Mouse (Mus musculus): Measurements from ENCODE around the gene Ankrd24.

Ankrd24 gene

DNA sequence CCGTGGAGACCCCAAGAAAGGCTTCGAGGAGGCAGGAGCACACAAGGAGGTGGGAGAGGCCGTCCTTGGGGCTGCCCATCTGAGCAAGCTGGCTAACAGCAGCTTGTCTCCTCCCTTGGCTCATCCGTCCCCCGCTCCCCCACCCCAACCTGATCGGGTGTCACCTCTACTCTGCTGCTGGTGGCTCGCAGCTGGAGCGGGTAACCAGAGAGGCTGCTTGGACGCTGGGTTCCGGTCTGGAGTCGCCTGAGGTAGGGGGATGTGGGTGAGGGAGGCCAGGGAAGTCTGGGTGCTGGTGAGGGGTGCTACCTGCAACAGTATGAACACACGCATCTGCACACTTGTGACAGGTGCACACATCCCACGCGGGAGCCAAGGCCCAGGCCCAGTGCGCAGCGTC lies at the start of gene Ankrd24:
TSS of gene Ankrd24 (plus strand) at position 151 of the 400 bp plus-strand sequence.
- in situ Hi-C loops (cut with MboI, MseI): loop anchor here (25.0 kb wide), 1 partner anchor 1909 kb away; the partner anchor contains the start of genes Aldh1l2 and Washc4

DNA sequence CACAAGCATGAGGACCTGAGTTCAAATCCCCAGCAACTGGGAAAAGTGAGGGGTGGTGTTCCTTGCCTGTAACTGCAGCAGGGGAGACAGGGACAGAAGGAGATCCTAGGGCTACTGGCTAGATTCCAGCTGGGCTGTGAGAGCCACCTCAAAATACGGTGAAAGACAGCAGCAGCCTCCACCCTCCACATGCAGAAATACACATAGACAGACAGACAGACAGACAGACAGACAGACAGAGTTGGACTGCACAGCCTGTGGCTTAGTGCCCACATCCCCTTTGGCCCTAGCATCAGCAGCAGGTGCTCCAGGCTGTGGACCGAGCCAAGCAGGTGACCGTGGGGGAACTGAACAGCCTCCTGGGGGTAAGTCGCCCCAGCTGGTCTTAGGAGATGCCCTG lies 48.4 kb upstream of the Ankrd24 start:
- in situ Hi-C loops (cut with MboI, MseI): no loop called here

DNA sequence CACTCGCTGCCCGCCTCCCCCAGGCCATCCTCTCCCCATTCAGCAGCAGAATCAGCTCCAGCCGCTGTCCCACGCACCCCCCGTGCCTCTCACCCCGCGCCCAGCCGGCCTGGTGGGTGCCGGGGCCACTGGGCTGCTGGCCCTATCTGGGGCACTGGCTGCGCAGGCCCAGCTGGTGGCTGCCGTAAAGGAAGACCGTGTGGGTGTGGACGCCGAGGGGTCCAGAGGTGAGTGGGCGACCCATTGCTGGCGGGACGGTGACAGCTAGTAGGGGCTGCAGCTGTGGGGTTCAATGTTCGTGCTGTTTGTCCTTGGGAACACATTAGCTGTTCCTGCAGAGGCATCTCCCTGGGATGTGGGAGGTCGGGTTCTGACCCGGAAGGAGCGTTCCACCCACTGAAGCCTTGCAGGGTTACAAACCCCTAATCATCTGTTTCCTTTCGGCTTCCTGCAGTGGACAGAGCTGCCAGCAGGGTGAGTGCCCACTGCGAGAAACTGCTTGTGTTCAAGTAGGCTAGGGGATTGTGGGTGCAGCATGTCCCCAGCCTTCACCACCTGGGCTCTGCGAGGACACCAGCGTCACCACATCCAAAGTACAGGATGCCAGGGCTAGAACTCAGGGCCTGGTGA lies 47.8 kb upstream of the Ankrd24 start:
- in situ Hi-C loops (cut with MboI, MseI): no loop called here

DNA sequence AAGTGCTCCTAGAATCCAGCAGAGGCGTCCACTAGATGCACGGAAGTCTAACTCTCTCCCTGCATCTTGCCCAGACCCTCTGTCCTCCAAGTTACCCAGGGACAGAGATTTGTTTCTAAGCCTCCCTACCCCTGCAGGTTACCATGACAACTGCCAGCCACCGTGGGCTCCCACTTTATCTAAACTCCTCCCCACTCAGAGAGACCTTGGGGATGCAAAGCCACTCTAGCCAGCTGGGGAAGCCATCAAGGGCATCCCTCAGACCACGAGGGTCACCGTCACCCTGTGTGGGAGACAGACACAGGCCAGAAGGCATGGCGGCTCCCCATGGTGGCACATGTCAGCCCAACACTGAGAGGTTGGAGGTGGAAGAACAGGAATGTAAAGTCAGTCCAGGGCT lies 45.0 kb upstream of the Ankrd24 start:
- in situ Hi-C loops (cut with MboI, MseI): no loop called here

DNA sequence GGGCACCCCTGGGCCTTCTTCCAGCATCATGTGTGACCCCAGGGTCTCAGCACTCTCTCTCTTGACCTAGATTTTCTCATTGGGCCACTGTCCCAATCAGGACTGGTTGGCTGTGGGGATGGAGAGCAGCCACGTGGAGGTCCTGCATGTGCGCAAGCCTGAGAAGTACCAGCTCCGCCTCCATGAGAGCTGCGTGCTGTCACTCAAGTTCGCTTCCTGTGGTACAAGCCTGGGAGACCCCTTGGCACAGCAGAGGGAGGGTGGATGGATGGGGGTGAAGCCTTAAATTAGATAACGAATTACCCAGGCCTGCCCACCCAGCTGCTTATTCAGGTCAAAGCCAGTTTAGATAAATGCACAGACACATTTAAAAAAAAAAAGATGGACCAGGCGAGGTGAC lies 39.6 kb upstream of the Ankrd24 start:
- in situ Hi-C loops (cut with MboI, MseI): no loop called here

DNA sequence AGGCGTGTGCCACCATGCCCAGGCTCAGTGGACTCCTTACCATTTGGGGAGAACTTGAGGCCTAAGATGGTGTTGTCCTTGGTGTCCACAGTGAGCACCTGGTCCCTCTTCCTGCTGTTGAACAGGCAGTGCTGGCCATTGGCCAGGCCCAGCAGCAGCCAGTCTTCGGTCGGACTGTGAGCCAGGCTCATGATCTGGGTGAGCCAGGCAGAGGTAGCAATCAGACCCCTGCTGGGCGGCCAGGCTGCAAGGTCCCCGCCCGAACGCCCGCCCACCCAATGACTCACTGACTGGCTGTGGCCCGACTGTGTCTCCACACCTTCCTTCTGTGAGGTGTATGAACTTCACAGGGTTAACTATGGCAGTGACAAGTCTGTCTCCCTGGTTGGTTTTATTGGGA lies 36.5 kb upstream of the Ankrd24 start:
- in situ Hi-C loops (cut with MboI, MseI): no loop called here

DNA sequence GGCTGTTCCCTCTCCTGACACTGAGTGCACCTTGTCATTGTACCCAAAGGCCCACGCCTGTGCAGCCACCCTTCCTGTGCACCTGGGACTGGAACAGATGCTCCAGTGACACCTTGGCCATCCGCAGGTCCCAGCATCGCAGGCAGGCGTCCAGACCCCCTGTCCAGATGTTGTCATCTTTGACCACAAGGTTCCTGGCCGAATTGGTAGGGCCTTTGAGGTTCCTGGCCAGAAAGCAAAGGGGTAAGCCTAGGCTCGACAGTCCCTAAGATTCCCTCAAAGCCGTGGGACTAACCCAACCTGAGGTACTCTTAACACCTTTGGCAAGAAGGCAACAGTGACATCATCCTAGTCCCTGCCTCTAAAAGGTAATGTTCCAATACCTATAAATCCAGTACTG lies 35.7 kb upstream of the Ankrd24 start:
- in situ Hi-C loops (cut with MboI, MseI): no loop called here

DNA sequence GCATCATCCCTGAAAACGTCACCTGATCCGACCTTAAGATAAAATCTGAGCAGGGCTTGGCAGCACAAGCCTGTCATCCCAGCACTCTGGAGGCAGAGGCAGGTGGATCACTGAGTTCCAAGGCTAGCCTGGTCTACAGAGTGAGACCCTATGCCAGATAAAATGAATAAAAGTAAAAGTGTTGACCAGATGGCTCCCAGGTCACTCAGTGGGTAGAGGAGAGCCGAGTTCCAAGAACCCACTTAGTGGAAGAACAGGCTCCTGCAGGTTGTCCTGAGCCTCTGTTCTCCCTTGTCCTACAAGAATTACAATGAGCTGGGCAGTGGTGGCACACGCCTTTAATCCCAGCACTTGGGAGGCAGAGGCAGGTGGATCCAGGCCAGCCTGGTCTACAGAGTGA lies 35.1 kb upstream of the Ankrd24 start:
- in situ Hi-C loops (cut with MboI, MseI): no loop called here

DNA sequence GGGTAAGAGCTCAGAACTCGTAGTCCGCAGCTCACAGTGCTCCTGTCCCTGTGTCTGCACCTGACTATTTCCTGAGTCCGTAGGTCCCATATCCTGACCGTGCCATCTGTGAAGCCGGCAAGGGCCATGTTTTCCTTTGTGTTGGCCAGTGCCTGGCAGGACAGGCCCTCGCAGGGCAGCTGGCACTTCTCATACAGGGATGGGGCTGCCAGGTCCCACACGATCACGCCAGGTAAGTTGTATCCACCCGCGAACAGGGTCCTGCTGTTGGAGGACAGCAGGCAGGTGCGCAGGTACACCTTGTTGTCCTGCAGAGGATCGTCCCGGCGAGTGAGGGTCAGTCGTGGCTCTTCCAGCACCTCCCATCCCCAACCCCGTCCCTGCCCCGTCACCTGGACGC lies 34.4 kb upstream of the Ankrd24 start:
- in situ Hi-C loops (cut with MboI, MseI): no loop called here

DNA sequence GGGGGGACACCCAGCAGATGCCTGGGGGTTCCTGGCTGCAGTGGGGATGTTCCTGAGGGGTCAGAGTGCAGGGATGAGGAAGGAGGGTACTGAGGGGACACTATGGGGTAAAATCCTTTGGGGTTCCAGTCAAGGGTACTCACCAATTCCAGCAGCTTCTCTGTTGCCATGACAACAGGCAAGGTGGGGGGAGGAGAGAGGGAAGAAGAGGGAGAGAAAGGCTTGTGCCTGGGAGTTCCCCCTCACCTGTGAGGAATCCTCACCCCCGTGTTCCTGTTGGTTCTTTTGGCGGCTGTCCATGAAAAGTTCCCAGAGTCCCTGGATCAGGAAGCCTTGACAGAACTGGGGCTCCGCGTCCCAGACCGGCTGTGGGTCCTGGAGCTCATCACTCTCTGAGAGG lies 32.7 kb upstream of the Ankrd24 start:
- in situ Hi-C loops (cut with MboI, MseI): no loop called here

DNA sequence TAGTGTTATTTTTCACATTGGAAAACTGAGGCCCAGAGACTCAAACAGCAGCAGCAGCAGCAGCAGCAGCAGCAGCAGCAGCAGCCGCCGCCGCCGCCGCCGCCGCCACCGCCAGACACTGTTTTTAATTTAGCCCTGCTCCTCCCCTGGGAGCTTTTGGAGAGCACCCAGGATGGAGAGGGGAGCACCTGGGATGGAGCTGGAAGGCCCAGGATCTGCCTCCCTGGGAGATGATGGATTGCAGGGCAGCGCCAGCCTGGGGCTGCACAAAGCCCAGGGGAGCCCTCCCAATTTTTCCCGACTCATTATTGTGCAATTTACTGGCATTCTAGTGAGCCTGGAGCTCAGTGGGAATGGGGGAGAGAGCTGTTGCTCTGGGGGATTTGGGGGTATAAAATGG lies 31.7 kb upstream of the Ankrd24 start:
- in situ Hi-C loops (cut with MboI, MseI): no loop called here

DNA sequence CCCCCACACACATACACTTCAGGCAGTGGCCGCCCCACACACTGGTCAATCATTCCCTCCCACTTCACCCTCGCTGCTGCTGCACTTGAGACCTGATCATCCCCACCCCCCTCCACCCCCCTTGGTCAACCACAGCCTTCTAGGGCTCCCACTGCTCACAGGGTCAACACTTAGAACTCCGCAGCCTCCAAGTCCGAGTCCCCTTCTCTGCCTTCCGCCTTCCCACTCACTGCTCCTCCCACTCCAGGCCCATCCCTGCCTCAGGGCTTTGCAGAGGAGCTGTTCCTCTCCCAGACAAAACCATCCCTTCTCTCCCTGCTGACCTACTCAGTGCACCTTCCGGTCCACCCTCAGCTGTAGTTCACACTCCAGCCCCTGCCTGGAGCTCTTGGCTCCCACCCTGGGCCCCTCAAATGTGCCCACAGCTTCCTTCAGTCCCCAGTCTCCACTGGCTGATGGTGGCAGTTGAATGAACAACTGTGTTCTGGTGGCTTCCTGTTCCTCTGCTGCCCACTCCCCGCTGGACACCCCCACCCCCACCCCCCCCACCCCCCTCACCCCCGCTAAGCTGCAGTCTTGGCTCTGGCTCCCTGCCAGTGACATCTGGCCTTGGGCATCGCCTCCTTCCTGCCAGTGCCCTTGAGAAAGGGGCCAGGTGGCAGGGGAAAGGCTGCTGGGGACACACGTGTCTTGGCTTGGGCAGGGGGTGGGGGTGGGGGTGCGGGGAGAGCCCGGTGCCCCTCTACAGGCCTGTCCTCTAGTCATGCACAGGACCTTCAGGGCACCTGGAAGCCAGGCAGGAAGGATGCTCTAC lies 31.0 kb upstream of the Ankrd24 start:
- in situ Hi-C loops (cut with MboI, MseI): no loop called here

DNA sequence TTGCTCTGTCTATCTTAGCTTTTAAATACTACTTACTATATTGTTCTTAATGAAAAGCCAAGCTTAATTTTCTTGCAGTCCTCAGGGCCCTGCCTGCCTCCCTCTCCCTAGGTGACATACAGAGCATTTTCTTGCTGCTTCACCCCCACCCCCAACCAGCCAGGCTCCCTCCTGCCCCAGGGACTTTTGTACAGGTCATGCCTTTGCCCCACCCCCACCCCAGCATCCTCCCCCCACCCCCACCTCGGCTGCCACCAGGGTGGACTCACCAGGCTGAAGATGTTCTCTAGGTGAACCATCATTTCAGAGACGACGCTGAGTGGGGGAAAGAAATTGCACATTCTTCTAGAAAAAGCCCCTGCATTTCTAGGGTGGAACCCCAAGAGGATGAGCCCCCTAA lies 30.0 kb upstream of the Ankrd24 start:
- in situ Hi-C loops (cut with MboI, MseI): no loop called here

DNA sequence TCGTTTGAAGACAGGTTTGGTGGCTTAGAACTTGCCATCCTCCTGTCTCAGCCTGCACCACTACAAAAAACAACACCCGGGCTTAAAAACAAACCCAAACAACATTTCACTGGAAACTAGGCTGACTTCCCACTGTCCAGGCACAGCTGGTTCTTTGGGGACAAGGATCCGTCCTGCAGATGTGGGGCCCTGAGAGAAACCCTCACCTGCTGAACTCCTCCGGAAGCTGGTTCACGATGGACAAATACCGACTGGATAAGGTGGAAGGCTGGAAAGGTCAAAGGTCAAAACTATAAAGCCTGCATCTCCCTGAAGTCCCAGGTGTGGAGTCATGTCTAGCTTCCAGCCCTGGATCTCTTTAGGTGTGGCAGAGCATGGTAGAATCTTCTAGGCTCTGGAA lies 29.5 kb upstream of the Ankrd24 start:
- in situ Hi-C loops (cut with MboI, MseI): no loop called here

DNA sequence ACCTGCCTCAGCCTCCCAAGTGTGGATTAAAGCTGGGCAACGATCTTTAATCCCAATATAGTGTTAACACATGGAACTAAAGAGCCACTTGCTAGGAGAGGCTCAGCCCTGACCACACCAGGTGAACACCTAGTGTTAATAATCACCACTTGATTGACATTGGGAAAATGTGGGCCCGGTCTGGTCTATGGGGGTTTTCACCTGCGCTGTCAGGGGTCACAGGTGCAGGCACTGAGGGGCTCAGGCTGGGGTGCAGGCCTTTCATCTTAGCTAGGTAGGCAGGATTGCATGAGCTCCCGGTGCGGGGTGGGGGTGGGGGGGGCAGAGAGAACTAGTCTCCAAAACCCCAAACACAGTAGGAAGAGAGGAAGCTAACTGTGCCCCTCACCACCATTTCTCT lies 28.7 kb upstream of the Ankrd24 start:
- in situ Hi-C loops (cut with MboI, MseI): loop anchor here (5.0 kb wide), 1 partner anchor 32 kb away; no protein-coding TSS in a partner anchor

DNA sequence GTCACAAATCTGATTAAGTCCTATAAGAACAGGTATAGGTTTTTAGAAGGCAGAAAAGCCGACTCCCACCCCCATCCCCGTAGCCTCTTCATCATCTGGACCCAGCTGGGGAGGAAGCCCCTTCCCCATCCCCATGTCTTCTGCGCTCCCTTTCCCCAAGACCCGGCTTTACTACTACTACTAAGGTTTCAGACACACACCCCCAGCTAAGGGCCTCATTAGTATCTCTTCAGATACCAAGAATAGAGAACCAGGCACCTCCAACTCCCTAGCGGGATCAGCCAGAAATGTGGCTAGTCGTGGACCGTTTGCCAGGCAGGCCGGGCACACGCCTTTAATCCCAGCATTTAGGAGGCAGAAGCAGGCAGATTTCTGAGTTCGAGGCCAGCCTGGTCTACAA lies 28.2 kb upstream of the Ankrd24 start:
- in situ Hi-C loops (cut with MboI, MseI): loop anchor here (5.0 kb wide), 1 partner anchor 33 kb away; no protein-coding TSS in a partner anchor

DNA sequence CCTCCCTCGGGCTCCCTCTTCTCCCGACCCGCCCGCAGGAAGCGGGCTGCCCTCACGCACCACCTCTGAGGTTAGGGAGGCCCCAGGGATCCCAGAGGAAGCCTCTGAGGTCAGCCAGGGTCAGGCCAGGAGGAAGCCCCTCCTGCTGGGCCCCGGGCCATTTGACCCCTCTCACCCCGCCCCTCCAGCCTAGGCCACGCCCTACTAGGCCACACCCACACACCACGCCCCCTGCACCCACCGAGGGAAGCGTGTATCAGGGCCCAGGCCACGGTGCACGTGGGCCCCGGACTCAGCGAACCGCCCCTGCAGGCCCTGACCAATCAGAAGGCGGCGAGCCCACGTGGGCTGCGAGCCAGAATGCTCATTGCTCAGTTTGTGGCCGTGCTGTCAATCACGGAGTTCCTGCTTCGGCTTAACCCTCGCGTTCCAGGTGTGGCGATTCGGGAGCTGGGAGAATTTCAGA lies 27.6 kb upstream of the Ankrd24 start, which contains the start of gene Tle6:
TSS of gene Tle6 (minus strand) at position 336 of the 466 bp plus-strand sequence.
- in situ Hi-C loops (cut with MboI, MseI): loop anchor here (5.0 kb wide), 1 partner anchor 33 kb away; no protein-coding TSS in a partner anchor

DNA sequence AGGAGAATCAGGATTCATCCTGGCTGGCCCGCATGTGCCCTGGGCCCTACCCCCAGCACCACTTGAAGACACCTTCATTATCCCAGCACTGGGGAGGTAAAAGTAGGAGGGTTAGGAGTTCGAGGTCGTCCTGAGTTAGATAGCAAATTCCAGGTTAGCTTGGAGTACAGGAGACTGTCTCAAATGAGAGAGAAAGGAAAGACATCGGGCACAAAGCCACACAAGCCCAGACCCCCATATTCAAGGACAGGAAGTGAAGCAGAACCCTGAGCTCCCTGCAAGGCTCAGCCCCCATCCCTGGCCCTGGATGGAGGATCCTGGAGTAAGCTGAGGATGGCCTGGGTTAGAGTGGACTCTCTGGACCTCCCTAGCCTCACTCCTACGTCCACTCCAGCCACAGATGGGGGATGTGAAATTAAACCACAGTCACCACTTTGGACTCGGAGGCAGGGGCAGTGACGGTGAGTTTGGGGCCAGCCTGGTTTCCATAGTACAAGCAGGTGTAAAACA lies 26.9 kb upstream of the Ankrd24 start:
- in situ Hi-C loops (cut with MboI, MseI): loop anchor here (5.0 kb wide), 1 partner anchor 34 kb away; no protein-coding TSS in a partner anchor

DNA sequence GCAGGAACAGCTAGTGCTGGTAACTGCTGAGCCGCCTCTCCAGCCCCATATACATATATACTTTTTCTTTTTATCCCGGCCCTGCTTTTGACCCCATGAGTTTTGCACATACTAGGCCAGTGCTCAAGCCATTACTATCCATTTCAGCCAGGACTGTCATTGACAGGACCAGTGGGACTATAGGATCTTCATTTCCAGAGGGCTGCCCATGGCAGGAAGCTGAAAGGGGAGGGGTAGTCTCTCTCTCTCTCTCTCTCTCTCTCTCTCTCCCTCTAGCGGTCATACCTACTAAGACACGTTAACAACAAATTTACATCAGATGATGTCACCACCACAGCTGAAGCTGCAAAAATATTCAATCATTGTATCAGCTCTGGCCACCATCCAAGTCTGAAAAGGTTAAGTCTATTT lies 25.6 kb upstream of the Ankrd24 start:
- in situ Hi-C loops (cut with MboI, MseI): loop anchor here (5.0 kb wide), 1 partner anchor 35 kb away; no protein-coding TSS in a partner anchor

DNA sequence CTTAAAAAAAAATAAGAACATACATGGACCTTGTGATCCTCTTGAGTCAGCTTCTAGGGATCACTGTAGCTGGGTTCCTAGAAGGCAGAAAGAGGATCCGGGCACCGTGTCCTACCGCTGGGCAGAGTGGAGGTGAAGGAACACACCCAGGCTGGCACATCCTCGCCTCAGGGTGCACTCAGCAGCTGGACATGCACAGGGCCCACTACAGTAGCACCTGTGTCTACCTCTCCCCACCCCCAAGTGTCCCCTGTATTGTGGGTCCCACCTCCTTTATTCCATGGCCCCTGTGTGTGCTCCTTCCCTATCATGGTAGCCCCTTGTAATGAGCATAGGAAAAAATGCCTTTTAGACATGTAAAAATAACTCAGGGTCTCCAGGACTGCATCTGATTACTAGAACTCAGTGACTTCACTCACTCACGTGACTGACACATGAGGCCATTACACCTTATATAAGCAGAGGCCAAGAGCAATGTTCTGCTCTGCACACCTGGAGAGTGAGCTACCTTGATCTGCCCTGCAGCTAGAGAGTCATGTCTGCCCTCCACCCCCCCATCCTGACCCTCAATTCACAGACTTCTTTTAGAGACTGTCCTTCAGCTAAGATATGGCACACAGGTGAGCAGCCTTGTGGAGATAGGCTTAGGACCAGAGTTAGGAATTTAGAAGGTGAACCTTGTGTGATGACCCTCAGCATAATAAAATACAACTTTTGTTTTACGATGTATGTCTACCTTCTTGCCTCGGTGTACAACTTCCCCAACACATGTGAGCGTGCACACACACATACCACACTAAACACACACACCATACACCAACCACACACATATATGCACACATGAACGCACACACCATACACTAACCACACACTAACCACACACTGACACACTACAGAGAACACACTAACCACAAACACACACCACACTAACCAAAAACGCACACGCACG lies 24.0 kb upstream of the Ankrd24 start:
- in situ Hi-C loops (cut with MboI, MseI): loop anchor here (5.0 kb wide), 1 partner anchor 37 kb away; no protein-coding TSS in a partner anchor

All from T-helper 1 cell (primary cell).